Mouse (Mus musculus): Measurements from ENCODE around the gene Klri2. TPM values are rescaled to one million over a fixed set of nuclear protein-coding genes. Genes with fewer than 3 reads are reported as not detected.

The Klri2 gene
- total and polyA plus RNA-seq, 2 experiments from 2014 or later, result 0.04 TPM; not detected in 1

DNA sequence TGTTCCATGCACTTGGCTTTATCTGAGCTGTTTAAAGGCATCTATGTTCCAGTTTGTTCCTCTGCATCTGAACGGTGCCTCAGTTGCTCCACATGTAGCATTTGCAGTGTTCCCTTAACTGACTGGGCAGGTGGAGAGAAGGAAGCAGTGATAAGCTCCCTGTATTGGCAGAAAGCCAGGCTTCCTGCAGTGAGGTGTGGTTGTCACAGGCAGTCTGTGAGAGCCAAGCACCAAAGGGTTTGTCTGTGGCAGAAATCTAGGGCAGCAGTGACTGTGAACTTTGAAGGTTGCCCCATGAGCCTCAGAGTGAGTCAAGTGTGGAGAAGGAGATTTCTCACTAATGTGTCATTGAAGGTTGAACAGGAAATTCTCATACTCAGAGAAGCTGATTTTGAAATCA is 59.9 kb downstream of the Klri2 start:
- H3K9ac ChIP-seq (replicated peaks; ENCODE audit: low read length, poor library complexity, severe bottlenecking), result no peak overlapping the region
- 70% methylated on average over 1 of the region's 1 CpGs for WGBS
- ATAC-seq (ENCODE audit: low FRiP score), result no peak

More for the DNA sequence above, 59.9 kb downstream of the Klri2 start:
- no peak for DNase-seq (ENCODE audit: low spot score)
- TF ChIP-seq CTCF (IDR thresholded peaks at IDR 0.05), result no peak
- H3K4me2 ChIP-seq (ENCODE audit: low read depth, low read length, poor library complexity, severe bottlenecking), result no peak overlapping the region
- no peak overlapping the region for H3K4me3 ChIP-seq (ENCODE audit: low read depth, low read length)
- no peaks in the 10 kb centered on the region for H3K9me3 ChIP-seq (ENCODE audit: low read length)
- H3K4me1 ChIP-seq (ENCODE audit: insufficient read depth, low read length), result no peaks in the 10 kb centered on the region
- no peaks in the 10 kb centered on the region for H3K27me3 ChIP-seq (ENCODE audit: insufficient read depth, low read length)
- H3K27ac ChIP-seq (ENCODE audit: low read depth, low read length), result no peak overlapping the region
- no peaks in the 10 kb centered on the region for H3K36me3 ChIP-seq (ENCODE audit: insufficient read depth, low read length)

Small RNA genes within 50 kb of the gene (microRNA-seq; reads per million reads assigned to microRNA genes)
- gene Mir680-1 (ENCODE audit: borderline number of aligned reads), result not detected

Other genes with a start within 250 kb of the Klri2 start
- not detected in 2 replicates for gene Olr1, start 233.3 kb downstream of the Klri2 start, total RNA-seq (2014; rRNA removed)
- not detected in 2 replicates for gene Olr1, start 233.3 kb downstream of the Klri2 start, polyA plus RNA-seq (2015; fragmentation: Nextera tagmentation; extraction: Ambion mirVana)
- gene Tmem52b, start 227.9 kb downstream of the Klri2 start, total RNA-seq (2014; rRNA removed), result not detected in 2 replicates
- gene Tmem52b, start 227.9 kb downstream of the Klri2 start, polyA plus RNA-seq (2015; fragmentation: Nextera tagmentation; extraction: Ambion mirVana), result not detected in 2 replicates
- 281 and 333 TPM in 2 replicates for gene Gabarapl1, start 207.3 kb downstream of the Klri2 start, total RNA-seq (2014; rRNA removed)
- 276 and 278 TPM in 2 replicates for gene Gabarapl1, start 207.3 kb downstream of the Klri2 start, polyA plus RNA-seq (2015; fragmentation: Nextera tagmentation; extraction: Ambion mirVana)
- 0.24 TPM in 1 of 2 replicates, not detected in the other for gene Klre1, start 162.6 kb downstream of the Klri2 start, total RNA-seq (2014; rRNA removed)
- 0.15 and 0.34 TPM in 2 replicates for gene Klre1, start 162.6 kb downstream of the Klri2 start, polyA plus RNA-seq (2015; fragmentation: Nextera tagmentation; extraction: Ambion mirVana)
- gene Klrd1, start 148.7 kb downstream of the Klri2 start, total RNA-seq (2014; rRNA removed), result not detected in 2 replicates
- not detected in 2 replicates for gene Klrd1, start 148.7 kb downstream of the Klri2 start, polyA plus RNA-seq (2015; fragmentation: Nextera tagmentation; extraction: Ambion mirVana)
- not detected in 2 replicates for gene Klrk1, start 116.6 kb downstream of the Klri2 start, total RNA-seq (2014; rRNA removed)
- gene Klrk1, start 116.6 kb downstream of the Klri2 start, polyA plus RNA-seq (2015; fragmentation: Nextera tagmentation; extraction: Ambion mirVana), result 0.07 TPM in 1 of 2 replicates, not detected in the other
- gene Klrc3, start 97.1 kb downstream of the Klri2 start, total RNA-seq (2014; rRNA removed), result not detected in 2 replicates
- not detected in 2 replicates for gene Klrc3, start 97.1 kb downstream of the Klri2 start, polyA plus RNA-seq (2015; fragmentation: Nextera tagmentation; extraction: Ambion mirVana)
- not detected in 2 replicates for gene Klrc2, start 79.8 kb downstream of the Klri2 start, total RNA-seq (2014; rRNA removed)
- not detected in 2 replicates for gene Klrc2, start 79.8 kb downstream of the Klri2 start, polyA plus RNA-seq (2015; fragmentation: Nextera tagmentation; extraction: Ambion mirVana)
- gene Klrc1, start 61.5 kb downstream of the Klri2 start, total RNA-seq (2014; rRNA removed), result not detected in 2 replicates
- not detected in 2 replicates for gene Klrc1, start 61.5 kb downstream of the Klri2 start, polyA plus RNA-seq (2015; fragmentation: Nextera tagmentation; extraction: Ambion mirVana)
- not detected in 2 replicates for gene Klri1, start 23.4 kb downstream of the Klri2 start, total RNA-seq (2014; rRNA removed)
- gene Klri1, start 23.4 kb downstream of the Klri2 start, polyA plus RNA-seq (2015; fragmentation: Nextera tagmentation; extraction: Ambion mirVana), result not detected in 2 replicates
- gene Gm156, start 43.8 kb upstream of the Klri2 start, total RNA-seq (2014; rRNA removed), result not detected in 2 replicates
- not detected in 2 replicates for gene Gm156, start 43.8 kb upstream of the Klri2 start, polyA plus RNA-seq (2015; fragmentation: Nextera tagmentation; extraction: Ambion mirVana)
- not detected in 2 replicates for gene Gm17631, start 122.2 kb upstream of the Klri2 start, total RNA-seq (2014; rRNA removed)
- not detected in 2 replicates for gene Gm17631, start 122.2 kb upstream of the Klri2 start, polyA plus RNA-seq (2015; fragmentation: Nextera tagmentation; extraction: Ambion mirVana)
- not detected in 2 replicates for gene Klra17, start 136.2 kb upstream of the Klri2 start, total RNA-seq (2014; rRNA removed)
- gene Klra17, start 136.2 kb upstream of the Klri2 start, polyA plus RNA-seq (2015; fragmentation: Nextera tagmentation; extraction: Ambion mirVana), result not detected in 2 replicates
- gene Klra5, start 177.2 kb upstream of the Klri2 start, total RNA-seq (2014; rRNA removed), result not detected in 2 replicates
- not detected in 2 replicates for gene Klra5, start 177.2 kb upstream of the Klri2 start, polyA plus RNA-seq (2015; fragmentation: Nextera tagmentation; extraction: Ambion mirVana)